Mouse (Mus musculus) monocyte, adult 59 days (primary cell): ENCODE results near the gene Laptm5. TPM values are rescaled to one million over a fixed set of nuclear protein-coding genes. Genes with fewer than 3 reads are reported as not detected.

Experiments used
- total RNA-seq, 2 experiments: library from RNA; stranded (reverse); gene quantifications; one replicate each; pipeline ENCODE4 v1.2.4; 2023

The Laptm5 gene
- 1,000 to 10,000 TPM; 1,776 to 1,785 TPM for total RNA-seq

GRCm38 (mm10) chr4:130913077-130913476 lies at the start of gene Laptm5:
Laptm5 (plus strand) TSS chr4:130913125.

DNA sequence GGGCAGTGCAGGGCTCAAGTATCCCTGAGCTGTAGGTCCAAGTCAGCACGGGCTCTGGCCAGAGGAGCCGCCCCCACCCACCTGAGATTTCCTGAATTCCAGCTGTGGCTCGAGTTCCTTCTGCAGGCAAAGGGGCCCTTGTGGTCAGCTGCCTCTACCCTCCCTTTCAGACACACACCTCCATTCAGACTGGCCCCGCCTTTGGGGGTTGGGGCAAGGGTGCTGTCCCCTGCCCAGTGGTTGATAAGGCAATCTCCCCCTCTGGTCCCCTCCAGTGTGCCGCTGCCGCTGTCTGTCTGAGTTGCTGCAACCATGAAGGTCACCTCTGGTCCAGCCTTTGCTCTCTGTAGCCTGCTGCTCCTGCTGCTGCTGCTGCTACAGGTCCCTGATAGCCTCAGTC lies 31.2 kb downstream of the Laptm5 start, which contains the start of gene Matn1:
Gene Matn1, plus strand, starts transcription at position 274 of the 400 bp plus-strand sequence.

Other genes with a start within 250 kb of the Laptm5 start
- gene Pum1, start 249.8 kb upstream of the Laptm5 start, total RNA-seq: 100 to 1,000 TPM in 1 of 2 experiments, 10 to 100 TPM in 1; 85.0 to 103 TPM
- 100 to 1,000 TPM; 245 to 282 TPM for gene Sdc3, start 120.6 kb upstream of the Laptm5 start, total RNA-seq
- gene Matn1, start 31.3 kb downstream of the Laptm5 start, total RNA-seq: under 1 TPM; 0.79 to 0.85 TPM